Mouse (Mus musculus): Measurements from ENCODE around the gene Lrrk2.
A peak's percentile ranks its signal among the peaks of the same experiment; 100 is the strongest.

Gene Lrrk2

DNA sequence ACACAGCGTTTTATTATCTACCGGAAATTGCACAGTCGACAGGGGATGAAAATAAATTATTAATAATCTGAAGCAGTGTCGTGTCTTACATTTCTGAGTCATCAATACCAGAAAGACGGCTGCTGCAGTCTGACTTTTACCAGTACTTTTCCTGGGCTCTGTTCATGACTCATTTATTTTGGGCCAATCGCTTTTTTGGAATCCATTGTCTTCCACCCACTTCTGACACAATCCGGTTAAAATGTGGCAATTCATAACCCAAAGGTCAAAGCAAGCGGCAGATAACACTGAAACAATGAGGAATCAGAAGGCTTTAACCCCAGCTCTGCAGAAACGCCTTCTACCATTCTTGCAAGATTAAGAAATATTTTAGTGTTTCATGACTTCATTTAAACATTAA, 17.7 kb downstream of the Lrrk2 start:
- DNase-seq, result no peak

DNA sequence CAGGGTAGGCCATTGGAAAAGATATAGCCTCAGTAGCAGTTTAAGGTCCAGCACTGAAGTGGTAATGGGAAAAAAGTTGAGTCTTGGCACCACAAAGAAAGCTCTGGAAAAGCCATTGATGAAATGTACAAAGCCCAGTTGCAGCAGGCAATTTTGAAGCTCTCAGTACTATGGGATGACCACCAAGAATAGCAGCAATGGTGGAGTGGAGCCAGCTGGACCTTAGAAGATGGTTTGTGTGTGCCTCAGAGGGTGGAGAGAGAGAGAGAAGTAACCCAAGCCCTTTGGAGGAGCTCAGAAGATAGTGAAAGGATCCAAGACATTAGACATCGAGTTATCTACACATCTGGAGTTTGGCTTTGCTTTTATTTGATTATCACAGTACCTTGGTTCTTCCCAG, 20.1 kb downstream of the Lrrk2 start:
- DNase-seq, result no peak

DNA sequence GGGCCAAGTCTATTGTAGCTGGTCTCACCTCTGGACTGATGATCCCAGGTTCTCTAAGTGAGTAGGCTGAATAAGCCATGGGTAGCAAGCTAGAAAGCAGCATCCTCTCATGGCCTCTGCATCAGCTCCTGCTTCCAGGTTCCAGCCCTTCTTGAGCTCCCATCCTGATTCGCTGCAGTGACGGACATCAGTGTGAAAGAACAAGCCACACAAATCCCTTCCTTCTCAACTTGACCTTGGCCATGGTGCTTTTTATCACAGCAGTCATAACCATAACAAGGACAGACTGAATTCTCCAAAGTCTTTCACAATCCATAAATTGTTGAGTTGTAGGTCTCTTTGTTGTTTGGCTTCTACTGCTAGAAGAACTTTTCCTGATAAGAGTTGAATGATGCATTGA, 20.9 kb downstream of the Lrrk2 start:
- DNase-seq, result no peak

DNA sequence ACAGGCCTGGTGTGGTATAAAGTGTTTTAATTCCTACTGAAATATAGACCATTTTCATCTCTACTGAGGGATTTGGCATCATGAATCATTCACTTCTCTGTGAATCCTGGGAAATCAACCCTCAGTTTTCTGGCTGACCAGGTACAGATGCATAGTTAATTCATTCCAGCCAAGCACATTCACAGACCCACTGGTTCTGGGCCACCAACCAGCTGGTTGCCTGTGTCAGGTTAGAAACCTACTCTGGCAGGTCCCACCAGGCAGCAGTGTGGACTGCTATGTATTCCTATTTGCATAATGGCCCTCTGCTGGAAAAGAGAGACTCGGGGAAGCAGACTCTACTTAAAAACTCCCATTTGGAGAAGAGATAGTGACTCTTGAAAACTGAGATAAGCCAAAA, 27.9 kb downstream of the Lrrk2 start:
- no peak for DNase-seq

DNA sequence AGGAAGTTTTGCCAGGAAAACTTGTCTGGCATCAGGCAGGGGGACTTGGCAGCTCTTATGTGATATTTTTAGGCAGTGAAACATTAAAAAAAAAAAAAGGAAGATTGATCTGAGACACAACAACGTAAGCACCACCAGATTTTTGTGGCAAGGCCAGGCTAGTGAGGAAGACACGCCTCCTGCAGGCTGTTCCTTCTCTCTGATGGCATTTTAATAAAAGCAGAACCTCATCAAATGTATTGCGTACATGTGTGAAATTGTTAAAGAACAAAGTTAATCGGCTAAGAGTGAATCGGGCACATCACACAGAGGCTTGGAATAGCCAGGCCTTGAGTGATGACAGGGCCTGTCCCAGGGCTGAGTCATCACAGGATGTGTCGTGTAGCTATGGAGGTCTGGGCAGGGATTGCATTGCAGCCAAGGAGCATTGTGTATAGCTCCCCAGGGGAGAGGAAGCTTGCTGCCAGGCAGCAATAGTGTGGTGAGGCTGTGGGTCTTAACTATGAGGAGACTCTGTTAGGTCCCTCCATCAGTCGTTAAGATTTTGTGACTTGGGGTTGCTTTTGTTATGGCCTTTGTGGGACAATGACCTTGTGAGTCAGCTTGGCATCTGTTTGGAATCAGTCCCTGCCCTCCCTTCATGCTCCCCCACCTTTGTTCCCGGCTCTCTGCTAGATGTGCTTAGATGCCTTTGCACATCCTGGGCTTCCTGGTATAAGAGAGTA, 30.2 kb downstream of the Lrrk2 start:
- DNase-seq, result peak; percentile 56

DNA sequence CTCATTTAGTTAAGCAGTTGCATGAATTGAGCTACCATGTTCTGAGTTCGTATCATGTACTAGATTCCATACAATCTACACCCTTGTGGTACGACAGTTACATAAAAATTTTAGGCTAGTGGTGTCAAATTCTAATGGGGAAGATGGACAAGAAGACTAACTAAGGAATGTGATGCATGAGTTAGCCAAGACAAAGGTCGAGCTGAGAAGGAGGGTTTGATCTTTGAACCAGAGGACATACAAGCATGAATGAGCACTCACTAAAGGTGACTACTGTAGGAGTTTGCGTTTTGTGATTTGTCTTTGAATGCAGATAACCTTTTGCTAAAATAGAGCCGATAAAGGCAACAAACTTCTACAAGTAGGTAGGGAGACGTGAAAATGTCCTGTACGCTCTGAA, 31.1 kb downstream of the Lrrk2 start:
- no peak for DNase-seq

DNA sequence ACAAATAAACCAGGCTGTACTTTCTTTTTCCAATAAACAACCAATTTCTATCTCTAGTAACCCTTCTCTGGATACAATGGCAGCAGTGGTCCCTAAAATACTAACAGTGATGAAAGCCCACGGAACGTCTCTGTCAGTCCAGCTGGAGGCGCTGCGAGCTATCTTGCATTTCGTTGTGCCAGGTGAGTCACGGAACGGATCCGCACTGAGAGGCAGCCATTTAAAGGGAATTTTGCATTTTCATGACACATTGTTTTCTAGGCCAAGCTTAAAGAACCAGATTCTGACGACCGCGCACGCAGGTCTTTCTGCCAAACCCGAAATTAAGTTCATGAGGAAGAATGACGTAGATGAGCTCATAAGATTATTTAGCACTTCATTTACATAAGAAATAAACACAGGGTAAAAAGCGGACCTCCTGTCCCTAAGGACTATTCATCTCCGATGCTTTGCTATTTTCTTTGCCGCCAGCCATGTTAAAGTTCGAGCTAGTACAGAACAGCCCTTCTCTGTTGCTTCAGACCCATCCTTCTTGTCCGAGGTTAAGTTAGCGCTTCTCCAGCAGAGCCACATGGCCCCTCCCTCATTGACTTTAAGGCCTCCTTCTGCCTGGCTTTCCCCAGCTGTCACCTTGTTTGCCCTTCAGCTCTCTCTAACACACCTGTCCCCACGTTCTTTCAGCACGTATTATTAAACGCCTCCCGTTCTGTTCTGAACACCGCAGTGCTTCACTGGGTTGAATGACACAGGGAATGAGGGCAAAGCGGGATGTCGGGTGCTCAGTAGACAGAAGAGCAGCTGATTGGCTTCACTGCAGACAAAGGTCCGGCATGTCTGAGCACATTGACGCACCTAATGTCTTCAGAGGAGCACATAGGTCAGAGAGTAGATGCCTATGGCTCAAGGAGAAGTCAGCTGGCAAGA, 36.5 kb downstream of the Lrrk2 start:
- peak; percentile 20 for DNase-seq

DNA sequence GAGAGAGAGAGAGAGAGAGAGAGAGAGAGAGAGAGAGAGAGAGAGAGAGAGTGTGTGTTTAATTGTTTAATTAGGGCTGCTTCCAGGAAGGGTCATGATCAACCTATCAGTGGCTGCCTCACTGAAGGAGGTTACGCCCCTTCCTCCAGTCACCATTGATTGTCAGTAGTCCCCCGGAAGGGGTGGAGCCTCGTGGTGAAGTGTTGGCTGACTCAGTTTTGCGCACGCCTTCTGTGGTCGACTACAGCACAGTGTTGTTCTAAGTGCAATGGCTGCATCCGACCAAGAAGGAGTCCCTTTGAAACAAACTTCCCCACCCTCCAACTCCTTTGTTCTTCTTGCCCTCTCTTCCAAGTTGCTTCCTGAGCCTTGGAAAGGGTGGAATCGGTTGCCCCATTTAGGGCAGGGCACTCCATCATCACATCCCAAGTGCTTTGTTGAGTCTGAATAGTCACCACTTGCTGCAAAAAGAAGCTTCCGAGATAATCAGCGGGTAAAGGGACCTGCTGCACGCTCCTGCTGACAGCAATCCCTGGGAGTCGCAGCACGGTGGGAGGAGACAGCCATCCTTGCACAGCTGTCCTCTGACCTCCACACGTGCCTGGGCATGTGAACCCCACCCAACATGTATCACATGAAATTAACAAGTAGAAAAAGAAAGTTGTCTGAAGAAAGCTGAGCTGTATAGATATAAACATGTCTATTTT, 62.4 kb downstream of the Lrrk2 start:
- no peak for DNase-seq

DNA sequence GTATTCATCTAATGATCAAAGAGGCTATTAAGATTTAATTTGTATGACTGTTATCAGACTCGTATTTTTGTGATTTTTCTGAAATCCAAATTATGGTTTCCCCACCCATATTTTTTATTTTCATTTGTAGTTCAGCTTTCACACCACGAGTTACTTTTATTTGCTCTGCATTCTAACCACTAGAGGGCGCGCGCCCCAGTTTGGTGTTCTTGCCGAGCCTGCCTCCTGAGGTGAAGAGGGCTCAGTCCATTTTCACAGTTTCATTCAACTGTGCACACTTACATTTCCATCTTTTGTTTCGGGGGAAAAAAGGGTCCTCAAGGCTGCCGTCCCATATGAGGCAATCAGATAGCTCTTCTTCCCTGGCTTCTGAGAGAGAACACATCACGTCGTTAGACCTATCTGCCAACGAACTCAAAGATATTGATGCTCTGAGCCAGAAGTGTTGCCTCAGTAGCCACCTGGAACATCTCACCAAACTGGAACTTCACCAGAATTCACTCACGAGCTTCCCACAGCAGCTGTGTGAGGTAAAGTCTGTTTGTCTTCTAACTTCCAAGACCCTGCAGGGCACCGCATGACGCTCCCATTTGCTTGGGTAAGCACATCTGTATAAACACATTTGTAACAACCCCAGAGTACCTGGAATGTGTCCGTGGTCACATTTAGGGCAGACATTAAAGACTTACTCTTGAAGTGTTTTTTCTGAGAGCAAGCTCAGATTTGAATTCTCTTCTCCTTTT, 64.0 kb downstream of the Lrrk2 start:
- DNase-seq, result no peak

DNA sequence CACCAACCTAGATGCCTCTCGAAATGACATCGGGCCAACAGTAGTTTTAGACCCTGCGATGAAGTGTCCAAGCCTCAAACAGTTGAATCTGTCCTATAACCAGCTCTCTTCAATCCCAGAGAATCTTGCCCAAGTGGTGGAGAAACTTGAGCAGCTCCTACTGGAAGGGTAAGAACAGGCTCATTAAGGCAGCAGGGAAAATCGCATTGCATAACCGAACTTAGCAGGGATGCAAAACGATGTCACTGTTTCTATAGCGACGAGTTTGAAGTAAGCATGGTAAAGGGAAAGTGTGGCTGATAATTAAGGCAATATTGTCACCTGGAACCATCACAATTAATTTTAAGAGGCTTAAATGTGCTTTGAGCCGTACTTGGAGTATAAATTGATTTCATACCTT, 65.8 kb downstream of the Lrrk2 start:
- no peak for DNase-seq

DNA sequence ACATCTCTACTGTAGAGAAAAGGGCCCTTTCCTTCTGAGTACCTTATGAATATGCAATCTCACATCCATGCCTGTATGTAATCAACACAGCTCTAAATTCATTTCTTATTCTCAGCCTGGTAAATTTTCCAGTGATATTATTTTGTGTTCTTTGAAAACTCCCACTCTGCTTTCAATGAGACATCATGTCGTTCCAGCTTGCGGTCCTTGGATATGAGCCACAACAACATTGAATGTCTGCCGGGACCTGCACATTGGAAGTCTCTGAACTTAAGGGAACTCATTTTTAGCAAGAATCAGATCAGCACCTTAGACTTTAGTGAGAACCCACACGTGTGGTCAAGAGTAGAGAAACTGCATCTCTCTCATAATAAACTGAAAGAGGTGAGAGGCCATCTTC, 72.5 kb downstream of the Lrrk2 start:
- DNase-seq, result no peak

DNA sequence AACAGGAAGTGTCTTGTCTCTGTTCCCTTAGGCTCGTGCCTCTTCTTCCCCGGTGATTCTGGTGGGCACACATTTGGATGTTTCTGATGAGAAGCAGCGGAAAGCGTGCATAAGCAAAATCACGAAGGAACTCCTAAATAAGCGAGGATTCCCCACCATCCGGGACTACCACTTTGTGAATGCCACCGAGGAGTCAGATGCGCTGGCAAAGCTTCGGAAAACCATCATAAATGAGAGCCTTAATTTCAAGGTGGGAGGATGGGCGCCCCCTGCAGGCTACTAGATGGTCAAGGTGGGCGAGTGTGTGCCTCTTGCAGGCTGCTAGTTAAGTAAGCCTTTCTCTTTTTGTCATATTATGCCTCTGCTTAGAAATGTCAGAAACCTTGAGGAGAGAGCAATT, 79.1 kb downstream of the Lrrk2 start:
- peak; percentile 14 for DNase-seq

DNA sequence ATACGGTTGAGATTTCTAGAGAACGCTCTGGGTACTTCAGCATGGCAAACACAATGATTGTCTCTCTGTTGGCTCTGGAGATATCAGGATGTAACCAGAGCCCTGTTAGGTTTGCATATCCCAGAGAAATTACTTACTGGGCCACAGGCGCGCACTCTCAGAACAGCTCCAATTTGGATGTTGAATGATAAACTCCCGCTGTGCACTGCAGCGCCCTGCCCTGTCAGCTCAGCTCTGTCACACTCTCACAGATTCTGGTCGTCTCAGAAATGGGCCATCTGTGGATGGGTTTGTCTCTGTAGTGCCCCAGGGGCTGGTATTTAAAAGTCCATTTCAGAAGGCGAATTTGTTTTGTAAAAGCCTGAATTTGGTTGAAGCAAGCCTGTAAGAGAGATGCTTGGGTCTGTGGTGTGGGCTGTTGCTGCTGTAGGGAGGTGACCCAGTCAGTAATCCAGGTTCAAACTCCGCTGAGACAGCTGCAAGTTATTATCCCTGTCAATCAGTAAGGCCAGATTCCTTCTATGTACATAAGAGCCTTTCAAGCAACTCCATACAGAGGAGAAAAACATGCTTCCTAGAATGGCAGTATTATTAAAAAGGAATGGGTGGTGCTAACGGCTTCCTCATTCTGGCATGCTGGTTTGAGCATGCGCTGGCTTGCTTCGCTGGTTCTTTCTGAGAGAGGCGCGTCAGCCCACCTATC, 80.6 kb downstream of the Lrrk2 start:
- DNase-seq, result no peak

DNA sequence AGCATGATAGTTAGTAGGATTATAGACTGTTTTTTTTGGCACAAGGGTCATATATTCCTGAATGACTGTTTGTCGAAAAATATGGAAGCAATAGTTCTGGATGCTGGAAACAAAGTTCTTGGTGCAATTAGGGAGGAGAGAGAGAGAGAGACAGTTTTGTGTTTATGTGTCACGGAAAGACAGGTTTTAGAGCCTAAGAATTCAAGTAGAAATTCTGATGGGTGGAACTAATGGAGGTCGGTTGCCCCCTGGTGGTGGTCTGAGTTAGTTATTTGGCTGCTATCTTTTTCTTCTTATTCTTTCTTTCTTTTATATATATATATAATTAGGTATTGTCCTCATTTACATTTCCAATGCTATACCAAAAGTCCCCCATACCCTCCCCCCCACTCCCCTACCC, 81.6 kb downstream of the Lrrk2 start:
- peak; percentile 24 for DNase-seq

DNA sequence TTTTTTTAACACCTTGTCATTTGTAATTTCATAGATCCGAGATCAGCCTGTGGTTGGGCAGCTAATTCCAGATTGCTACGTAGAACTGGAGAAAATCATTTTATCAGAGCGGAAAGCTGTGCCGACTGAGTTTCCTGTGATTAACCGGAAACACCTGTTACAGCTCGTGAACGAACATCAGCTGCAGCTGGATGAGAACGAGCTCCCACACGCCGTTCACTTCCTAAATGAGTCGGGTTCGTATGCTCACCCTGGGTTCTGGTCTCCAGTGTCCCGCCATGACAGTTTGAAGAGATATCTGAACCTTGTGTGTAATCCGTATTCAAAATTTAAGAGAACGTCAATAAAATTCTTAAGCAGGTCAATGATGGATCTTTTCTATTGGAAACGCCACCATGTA, 82.8 kb downstream of the Lrrk2 start:
- no peak for DNase-seq

DNA sequence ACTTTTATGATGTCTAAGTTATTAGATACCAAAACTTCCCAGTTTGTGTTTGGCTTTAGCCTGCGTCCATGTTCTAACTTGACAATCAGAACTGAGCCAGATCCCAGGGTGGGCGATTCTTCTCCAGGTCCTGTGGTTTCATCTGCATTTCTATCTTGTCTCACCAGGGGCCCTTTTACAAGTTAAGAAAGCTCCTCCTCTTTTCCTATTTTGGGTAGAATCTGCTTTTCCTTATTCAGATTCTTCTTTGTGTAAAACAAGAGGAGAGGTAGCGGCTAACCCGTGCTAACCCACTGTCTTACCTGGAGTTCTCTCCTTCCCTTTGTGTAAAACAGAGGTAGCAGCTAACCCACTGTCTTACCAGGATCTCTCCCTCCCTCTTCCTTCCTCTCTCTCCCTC, 99.1 kb downstream of the Lrrk2 start:
- no peak for DNase-seq

DNA sequence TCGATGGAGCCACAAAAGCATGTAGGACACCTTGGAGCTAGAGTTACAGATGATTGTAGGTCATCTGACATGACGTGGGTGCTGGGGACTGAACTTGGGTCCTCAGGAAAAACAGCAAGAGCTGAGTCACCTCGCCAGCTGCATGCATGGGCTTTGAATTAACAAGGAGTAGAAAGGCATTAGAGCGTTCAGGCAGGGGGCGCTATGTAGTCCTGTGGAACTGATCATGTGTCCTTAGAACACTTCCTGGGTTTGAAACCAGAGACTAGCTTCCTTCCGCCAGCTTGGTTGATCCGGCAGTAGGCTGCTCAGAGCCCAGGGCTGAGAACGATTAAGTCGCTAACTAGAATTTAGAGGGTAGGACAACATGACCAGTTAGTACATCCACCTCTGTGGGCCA, 106.2 kb downstream of the Lrrk2 start:
- DNase-seq, result no peak

DNA sequence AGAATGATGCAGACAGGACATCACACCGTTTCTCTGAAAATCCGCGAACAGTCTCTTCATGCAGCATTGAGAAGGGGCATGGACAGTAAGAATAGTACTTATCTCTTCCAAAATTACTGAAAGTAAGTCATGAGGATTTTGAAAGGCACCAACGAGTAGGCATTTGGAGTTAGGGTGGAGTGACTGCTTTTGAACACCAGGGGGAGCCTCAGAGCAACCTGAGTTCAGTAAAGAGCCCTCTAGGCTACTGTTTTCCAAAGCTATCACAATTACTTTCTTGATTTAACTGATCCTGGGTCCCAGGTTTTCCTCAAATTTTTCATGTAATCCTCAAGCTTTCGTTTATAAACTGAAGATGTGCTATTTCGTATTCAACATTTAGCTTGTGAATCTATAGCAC, 108.2 kb downstream of the Lrrk2 start:
- peak; percentile 13 for DNase-seq

DNA sequence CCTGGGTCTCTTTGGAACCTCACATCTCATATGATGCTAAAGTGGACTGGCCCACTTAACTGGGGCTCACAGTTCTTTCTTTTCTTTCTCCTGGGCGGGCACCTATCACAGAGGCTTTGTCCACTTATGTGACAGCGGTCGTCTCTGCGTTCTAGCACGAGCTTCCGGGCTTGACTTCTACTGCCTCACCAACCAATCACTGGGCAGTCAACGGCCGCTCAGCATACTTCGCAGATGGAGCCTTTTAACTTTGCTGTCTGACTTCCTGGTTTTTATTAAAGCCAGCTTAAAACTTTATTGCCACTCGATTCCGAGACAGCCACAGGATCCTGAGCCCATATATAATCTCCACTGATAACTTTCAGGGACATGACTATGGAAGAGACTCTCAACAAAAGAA, 115.4 kb downstream of the Lrrk2 start:
- DNase-seq, result no peak

DNA sequence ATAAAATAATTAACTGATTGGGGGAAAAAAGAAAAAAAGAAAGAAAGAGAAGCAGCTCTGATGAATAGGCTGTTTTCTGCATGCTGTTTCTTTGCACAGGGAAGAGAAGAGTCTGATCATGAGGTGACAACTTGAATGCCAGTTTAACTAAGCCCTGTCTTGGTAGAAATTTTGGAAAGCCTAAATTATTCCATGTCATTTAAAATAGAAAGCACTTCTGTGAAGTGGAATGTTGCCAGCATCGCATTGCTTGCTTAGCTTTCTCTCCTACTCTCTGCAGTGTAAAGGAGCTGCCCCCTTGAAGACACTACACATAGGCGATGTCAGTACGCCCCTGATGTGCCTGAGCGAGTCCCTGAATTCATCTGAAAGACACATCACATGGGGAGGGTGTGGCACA, 133.5 kb downstream of the Lrrk2 start:
- DNase-seq, result no peak

DNA sequence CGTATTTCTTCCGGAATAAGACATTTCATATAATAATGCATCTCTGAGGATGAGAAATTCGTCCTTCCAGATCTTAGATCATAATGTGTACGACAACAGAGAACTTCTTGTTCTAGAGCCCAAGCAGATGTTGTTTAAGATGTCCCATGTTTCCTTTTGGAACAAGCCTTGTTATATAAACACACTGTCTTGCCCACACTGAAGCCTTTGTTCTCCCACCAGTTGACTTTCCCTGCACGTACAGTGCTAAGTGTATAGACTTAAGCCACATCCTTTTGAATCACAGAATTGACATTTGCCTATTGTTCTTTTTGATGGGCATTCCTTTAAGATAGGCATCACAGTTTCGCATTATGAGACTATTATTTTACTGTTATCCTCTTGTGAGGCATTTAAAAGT, 162.3 kb downstream of the Lrrk2 start:
- DNase-seq, result no peak

DNA sequence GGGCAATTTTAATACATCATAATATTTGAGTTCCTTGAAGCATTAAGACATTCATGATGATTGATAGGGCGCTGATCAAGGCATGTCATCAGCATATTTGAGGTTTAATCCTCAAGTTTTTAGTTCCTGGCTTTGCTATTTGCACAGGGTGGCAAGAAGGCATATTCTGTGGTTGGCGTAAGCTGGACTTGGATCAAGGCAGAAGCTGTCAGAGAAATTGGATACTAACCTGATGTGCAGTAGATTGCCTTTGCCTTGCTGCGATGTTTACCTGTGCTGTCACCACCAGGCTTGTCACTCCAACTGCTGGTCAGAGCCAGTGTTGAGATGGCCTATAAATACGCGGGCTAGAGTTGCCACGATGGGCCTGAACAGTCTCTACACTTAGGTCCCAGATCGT, 165.0 kb downstream of the Lrrk2 start, which contains the start of gene Smgc:
Gene Smgc (plus strand): TSS at position 301 of the 400 bp plus-strand sequence.
- DNase-seq, result no peak
